Mouse (Mus musculus) liver, embryonic 15.5 days (tissue): Measurements from ENCODE around the gene Znhit6. TPM values are rescaled to one million over a fixed set of nuclear protein-coding genes. Genes with fewer than 3 reads are reported as not detected.

ENCODE experiments used
- ATAC-seq: fragments of 200-750 bp; cut with Nextera tagmentation; 2 replicates; pipeline ENCODE4 v1.8.0; 2017; ENCODE audit warnings: moderate number of reproducible peaks, mild to moderate bottlenecking, moderate library complexity; ENCODE audit not compliant: insufficient read depth
- H3K27ac ChIP-seq: fragments of 300-500 bp; sonication (generic); replicated peaks from 2 replicates; pipeline ENCODE4 v1.5.1; 2015; ENCODE audit warnings: mild to moderate bottlenecking, inconsistent platforms
- H3K27me3 ChIP-seq: fragments of 300-500 bp; sonication (generic); 2 replicates; pipeline ENCODE4 v1.6.1; 2015; ENCODE audit warnings: mild to moderate bottlenecking, inconsistent platforms
- H3K36me3 ChIP-seq: fragments of 300-500 bp; sonication (generic); replicated peaks from 2 replicates; pipeline ENCODE4 v1.6.1; 2015; ENCODE audit warnings: moderate library complexity, mild to moderate bottlenecking, inconsistent platforms
- H3K4me1 ChIP-seq: fragments of 300-500 bp; sonication (generic); replicated peaks from 2 replicates; pipeline ENCODE4 v1.6.1; 2015; ENCODE audit warnings: inconsistent platforms
- H3K4me2 ChIP-seq: fragments of 300-500 bp; sonication (generic); 2 replicates; pipeline ENCODE4 v1.6.1; 2015; ENCODE audit warnings: moderate library complexity, mild to moderate bottlenecking, inconsistent platforms
- H3K4me3 ChIP-seq: fragments of 300-500 bp; sonication (generic); replicated peaks from 2 replicates; pipeline ENCODE4 v1.5.1; 2015; ENCODE audit warnings: mild to moderate bottlenecking, inconsistent platforms
- H3K9ac ChIP-seq: fragments of 300-500 bp; sonication (generic); 2 replicates; pipeline ENCODE4 v1.6.1; 2015; ENCODE audit warnings: moderate library complexity, mild to moderate bottlenecking, inconsistent platforms
- H3K9me3 ChIP-seq: fragments of 300-500 bp; sonication (generic); replicated peaks from 2 replicates; pipeline ENCODE4 v1.6.1; 2016; ENCODE audit warnings: inconsistent platforms
- WGBS: fragments of 180-500 bp; shearing (Covaris S2); methylation state at CpG from one replicate; pipeline ENCODE4 v1.1.7; 2015; ENCODE audit warnings: mixed read lengths; ENCODE audit not compliant: insufficient replicate concordance; 5-methylcytosine and 5-hydroxymethylcytosine counted together
- polyA plus RNA-seq: library from polyadenylated mRNA; unstranded; fragments of >200 nt; fragmentation: Nextera tagmentation; extraction: Ambion mirVana; gene quantifications from 2 replicates; pipeline ENCODE4 v1.2.1, GENCODE M21; 2015

The Znhit6 gene
- polyA plus RNA-seq, 1 experiment from 2014 or later: 10.1 TPM

DNA sequence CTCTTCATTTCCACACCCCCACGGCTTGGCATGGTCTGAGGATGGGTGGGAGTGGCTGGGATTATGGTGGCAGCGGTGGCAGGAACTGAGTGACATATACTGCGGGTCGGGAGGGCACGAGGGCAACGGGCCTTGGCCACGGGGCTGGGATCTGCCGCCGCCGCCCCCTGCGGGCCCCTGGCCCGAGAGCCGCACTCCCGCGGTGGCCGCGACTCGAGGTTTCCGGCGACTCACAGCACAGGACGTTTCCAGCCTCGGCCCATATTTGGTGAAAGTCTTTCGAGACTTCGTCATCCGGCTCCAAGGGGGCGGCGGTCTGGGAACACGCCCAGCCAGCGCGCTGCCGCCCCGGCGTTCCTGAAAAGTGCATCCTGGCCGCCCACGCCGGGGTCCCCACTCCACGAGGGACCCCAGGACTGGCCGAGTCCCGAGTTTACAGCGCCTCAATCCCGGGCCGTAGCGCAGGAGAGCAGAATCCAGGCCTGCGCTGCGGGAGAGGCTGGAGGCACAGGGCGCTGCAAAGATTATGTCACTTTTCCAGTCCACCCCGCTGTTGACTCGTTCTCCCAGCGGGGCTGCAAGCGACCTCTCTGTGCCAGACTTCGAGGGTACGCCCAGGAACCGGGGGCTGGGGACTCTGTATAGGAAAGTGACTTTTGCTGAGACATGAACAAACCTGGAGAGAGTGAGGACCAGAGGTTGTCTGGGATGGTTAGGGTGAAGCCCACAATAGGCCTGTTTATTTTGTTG, 77.4 kb downstream of the Znhit6 start:
- Histone ChIP-seq H3K27ac (0 out of 2 replicates have a peak overlapping the region, but pooled peaks have one; percentile 6), H3K4me1 (0 out of 2 replicates have a peak, but pooled peaks cover 5% of the 10 kb centered on the region), H3K9me3 (no peaks in the 10 kb centered on the region), H3K27me3 (peaks cover 54% of the 10 kb centered on the region), H3K36me3 (no peaks in the 10 kb centered on the region), H3K4me3 (peak overlapping the region; percentile 48), H3K4me2 (peak overlapping the region; percentile 65), H3K9ac (no peak overlapping the region; the same call in 1 of the 2 replicates)
- 1% methylated on average over 53 of the region's 53 CpGs for WGBS
- ATAC-seq: peak; percentile 37

DNA sequence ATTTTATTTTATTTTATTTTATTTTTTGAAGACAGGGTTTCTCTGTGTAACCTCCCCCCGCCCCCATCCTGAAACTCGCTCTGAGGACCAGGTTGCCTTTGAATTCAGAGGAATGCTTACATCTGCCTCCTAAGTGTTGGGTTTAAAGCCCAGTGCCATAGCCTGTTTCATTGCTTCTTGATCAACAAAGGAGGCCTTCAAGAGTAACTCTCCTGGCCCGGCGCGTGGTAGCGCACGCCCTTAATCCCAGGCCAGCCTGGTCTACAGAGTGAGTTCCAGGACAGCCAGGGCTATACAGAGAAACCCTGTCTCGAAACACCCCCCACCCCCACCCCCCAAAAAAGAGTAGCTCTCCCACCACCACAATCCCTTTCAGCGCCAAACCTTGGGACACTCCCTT, 78.0 kb downstream of the Znhit6 start:
- 71% methylated on average over 9 of the region's 9 CpGs for WGBS
- H3K36me3 ChIP-seq: no peaks in the 10 kb centered on the region
- 0 out of 2 replicates have a peak, but pooled peaks cover 5% of the 10 kb centered on the region for H3K4me1 ChIP-seq
- ATAC-seq: no peak
- H3K9ac ChIP-seq: no peak overlapping the region
- no peak overlapping the region for H3K27ac ChIP-seq
- no peaks in the 10 kb centered on the region for H3K9me3 ChIP-seq
- no peak overlapping the region for H3K4me2 ChIP-seq
- no peak overlapping the region for H3K4me3 ChIP-seq
- peaks cover 48% of the 10 kb centered on the region for H3K27me3 ChIP-seq

Other genes with a start within 250 kb of the Znhit6 start
- 7.6 and 8.5 TPM in 2 replicates for gene Ccn1, start 73.8 kb downstream of the Znhit6 start, polyA plus RNA-seq
- 44.5 and 47.4 TPM in 2 replicates for gene Ddah1, start 182.5 kb downstream of the Znhit6 start, polyA plus RNA-seq